Mouse (Mus musculus) C2C12 (cell line): Measurements from ENCODE around the gene Slc8b1. TPM values are rescaled to one million over a fixed set of nuclear protein-coding genes. Genes with fewer than 3 reads are reported as not detected.

Experiments
- H3K27me3 ChIP-seq: one replicate; pipeline ENCODE4 v1.6.1; 2011; ENCODE audit not compliant: control insufficient read depth, insufficient read depth, insufficient read length
- H3K36me3 ChIP-seq: one replicate; pipeline ENCODE4 v1.6.1; 2011; ENCODE audit not compliant: control insufficient read depth, insufficient read depth
- H3K4me3 ChIP-seq: one replicate; pipeline ENCODE4 v1.5.1; 2011; ENCODE audit warnings: mild to moderate bottlenecking, control low read depth; ENCODE audit not compliant: poor library complexity, insufficient read depth, severe bottlenecking
- H3K79me2 ChIP-seq: one replicate; pipeline ENCODE4 v1.6.1; 2011; ENCODE audit not compliant: control insufficient read depth, insufficient read depth
- H3K79me3 ChIP-seq: one replicate; pipeline ENCODE4 v1.6.1; 2011; ENCODE audit warnings: low read depth, control low read depth
- H3ac ChIP-seq: one replicate; pipeline ENCODE3; 2011; ENCODE audit warnings: low read depth; ENCODE audit not compliant: control insufficient read depth, insufficient read length
- CEBPB ChIP-seq: IDR thresholded peaks from one replicate; pipeline ENCODE4 v1.6.1; 2011; ENCODE audit warnings: low read depth, mild to moderate bottlenecking, control low read depth, moderate library complexity
- CTCF ChIP-seq: IDR thresholded peaks from one replicate; pipeline ENCODE4 v1.5.1; 2011; ENCODE audit not compliant: control insufficient read depth, insufficient read depth, insufficient read length
- FOSL1 ChIP-seq: IDR thresholded peaks from one replicate; pipeline ENCODE4 v1.8.0; 2011; ENCODE audit warnings: mild to moderate bottlenecking, low read length; ENCODE audit not compliant: poor library complexity, insufficient read depth, severe bottlenecking
- MAX ChIP-seq: IDR thresholded peaks from one replicate; pipeline ENCODE4 v1.6.1; 2011; ENCODE audit warnings: mild to moderate bottlenecking, control low read depth
- MYOD1 ChIP-seq: IDR thresholded peaks from one replicate; pipeline ENCODE4 v1.6.1; 2011; ENCODE audit warnings: low read depth; ENCODE audit not compliant: control insufficient read depth, insufficient read length
- MYOG ChIP-seq: IDR thresholded peaks from one replicate; pipeline ENCODE4 v1.6.1; 2011; ENCODE audit not compliant: control insufficient read depth, insufficient read length; ENCODE audit errors: extremely low read depth
- USF1 ChIP-seq: IDR thresholded peaks from one replicate; pipeline ENCODE4 v1.6.1; 2011; ENCODE audit warnings: low read depth, mild to moderate bottlenecking, control low read depth, moderate library complexity
- polyA plus RNA-seq: library from polyadenylated mRNA; unstranded; fragments of >200 nt; fragmentation: generic; extraction: Trizol; gene quantifications from one replicate; pipeline ENCODE4 v1.2.1, GENCODE M21; 2012; ENCODE audit warnings: missing spikeins

Slc8b1 gene
- polyA plus RNA-seq, 1 experiment, result 6.1 TPM

DNA sequence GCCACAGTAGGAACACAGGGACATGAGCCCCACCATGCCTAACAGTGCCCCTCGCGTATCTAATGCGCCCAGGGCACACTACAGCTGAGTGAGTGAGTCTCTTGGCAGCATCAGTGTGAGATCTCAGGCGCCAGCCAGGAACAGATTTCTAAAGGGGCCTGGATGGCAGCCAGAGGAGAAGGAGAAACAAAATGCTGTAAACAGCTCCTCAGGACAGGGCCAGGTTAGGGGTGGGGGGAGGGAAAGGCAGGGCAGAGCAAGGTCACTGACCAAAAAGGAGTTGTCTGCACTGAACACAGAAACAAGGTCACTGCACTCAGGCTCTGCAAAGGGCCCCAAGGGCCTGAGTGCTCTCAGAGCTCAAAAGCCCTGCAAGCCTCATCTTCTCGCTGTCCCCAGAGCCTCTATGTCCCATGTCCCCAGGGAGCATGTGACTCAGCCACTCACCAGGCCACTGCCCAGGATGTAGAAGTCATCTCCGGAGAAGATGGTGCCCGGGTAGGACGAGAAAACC lies 20.2 kb upstream of the Slc8b1 start:
- Histone ChIP-seq H3K36me3 (peaks cover 33% of the 10 kb centered on the region), H3K27me3 (no peaks in the 10 kb centered on the region), H3ac (no peak overlapping the region), H3K79me3 (no peaks in the 10 kb centered on the region), H3K79me2 (no peaks in the 10 kb centered on the region), H3K4me3 (no peak overlapping the region)
- TF ChIP-seq CEBPB (no peak), MAX (no peak), CTCF (no peak), MYOD1 (no peak), USF1 (no peak), FOSL1 (no peak), MYOG (no peak)

DNA sequence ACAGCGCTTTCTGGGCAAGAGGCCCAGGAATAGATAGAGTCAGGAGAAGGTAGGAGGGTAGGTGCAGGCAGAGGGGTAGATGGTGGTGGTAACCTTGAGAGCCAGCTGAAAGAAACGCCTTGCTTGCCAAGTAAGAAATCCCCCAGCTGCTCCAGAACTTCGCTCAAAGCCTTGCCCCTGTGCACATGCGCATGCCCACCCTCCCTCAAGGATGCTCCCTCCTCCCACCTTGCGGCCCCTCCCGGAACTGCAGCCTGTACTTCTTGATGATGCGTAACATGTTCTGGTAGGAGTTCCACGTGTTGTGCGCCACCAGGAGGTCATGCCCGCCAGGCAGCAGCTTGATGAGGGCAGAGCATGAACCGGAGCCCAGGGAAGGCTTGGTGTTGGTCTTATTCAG lies 18.5 kb upstream of the Slc8b1 start:
- no peak overlapping the region for H3K4me3 ChIP-seq
- no peaks in the 10 kb centered on the region for H3K79me3 ChIP-seq
- H3K27me3 ChIP-seq, result no peaks in the 10 kb centered on the region
- TF ChIP-seq MAX, result no peak
- H3K36me3 ChIP-seq, result peaks cover 30% of the 10 kb centered on the region
- H3ac ChIP-seq, result no peak overlapping the region
- no peaks in the 10 kb centered on the region for H3K79me2 ChIP-seq

GRCm38 (mm10) chr5:120493440-120493839 lies 17.5 kb upstream of the Slc8b1 start:
- no peaks in the 10 kb centered on the region for H3K79me3 ChIP-seq
- H3ac ChIP-seq, result no peak overlapping the region
- H3K27me3 ChIP-seq, result no peaks in the 10 kb centered on the region
- no peaks in the 10 kb centered on the region for H3K79me2 ChIP-seq
- TF ChIP-seq MAX, result no peak
- peaks cover 27% of the 10 kb centered on the region for H3K36me3 ChIP-seq
- no peak overlapping the region for H3K4me3 ChIP-seq

DNA sequence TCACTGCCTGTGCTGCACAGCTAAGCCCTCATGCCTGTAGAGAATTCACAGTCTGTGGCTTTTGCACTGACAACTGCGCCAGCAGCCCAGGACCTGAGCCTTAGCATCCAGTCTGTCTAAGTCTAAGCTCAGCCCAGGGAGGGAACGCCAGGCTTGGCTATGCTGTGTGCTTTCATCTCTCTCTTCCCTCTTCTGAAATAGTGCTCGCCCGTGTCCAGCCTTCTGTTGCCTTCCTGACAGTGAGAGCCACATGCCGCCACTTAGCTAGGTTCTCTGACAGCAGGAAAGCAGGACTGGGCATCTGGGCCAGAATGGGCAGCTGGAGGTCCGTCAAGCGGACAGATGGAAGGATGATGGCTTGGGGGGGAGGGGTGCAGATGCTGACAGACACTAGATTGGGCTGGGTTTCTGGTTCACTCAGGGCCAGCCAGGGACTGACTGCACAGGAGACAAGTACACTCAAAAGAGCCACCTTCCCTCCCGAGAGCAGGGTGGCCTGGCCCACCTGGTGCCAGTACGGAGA lies 17.0 kb upstream of the Slc8b1 start:
- H3K27me3 ChIP-seq, result no peaks in the 10 kb centered on the region
- H3K79me3 ChIP-seq, result no peaks in the 10 kb centered on the region
- peaks cover 22% of the 10 kb centered on the region for H3K36me3 ChIP-seq
- no peaks in the 10 kb centered on the region for H3K79me2 ChIP-seq
- no peak overlapping the region for H3ac ChIP-seq
- H3K4me3 ChIP-seq, result no peak overlapping the region
- TF ChIP-seq CEBPB, result no peak
- TF ChIP-seq USF1, result no peak
- TF ChIP-seq MAX, result no peak
- no peak for TF ChIP-seq MYOD1

GRCm38 (mm10) chr5:120495064-120495702 lies 15.8 kb upstream of the Slc8b1 start:
- H3K4me3 ChIP-seq, result no peak overlapping the region
- no peaks in the 10 kb centered on the region for H3K27me3 ChIP-seq
- H3ac ChIP-seq, result no peak overlapping the region
- no peaks in the 10 kb centered on the region for H3K79me2 ChIP-seq
- H3K79me3 ChIP-seq, result peaks cover 4% of the 10 kb centered on the region
- H3K36me3 ChIP-seq, result peaks cover 21% of the 10 kb centered on the region
- TF ChIP-seq MYOD1, result no peak
- TF ChIP-seq MAX, result no peak
- no peak for TF ChIP-seq CTCF
- TF ChIP-seq MYOG, result no peak
- TF ChIP-seq USF1, result no peak

GRCm38 (mm10) chr5:120495703-120496226 lies 15.2 kb upstream of the Slc8b1 start:
- H3K27me3 ChIP-seq, result no peaks in the 10 kb centered on the region
- peaks cover 4% of the 10 kb centered on the region for H3K79me3 ChIP-seq
- peaks cover under 1% of the 10 kb centered on the region for H3K79me2 ChIP-seq
- peaks cover 18% of the 10 kb centered on the region for H3K36me3 ChIP-seq
- TF ChIP-seq USF1, result no peak
- TF ChIP-seq MYOG, result no peak
- no peak for TF ChIP-seq FOSL1
- TF ChIP-seq MYOD1, result no peak
- no peak for TF ChIP-seq CEBPB
- TF ChIP-seq CTCF, result no peak
- no peak for TF ChIP-seq MAX
- no peak overlapping the region for H3K4me3 ChIP-seq
- H3ac ChIP-seq, result no peak overlapping the region
